Mouse (Mus musculus) thymus, postnatal 36 days (tissue): ENCODE data around the gene Cars.

Source experiments
- DNase-seq, 2 experiments: peaks; one replicate each; pipeline ENCODE4 v3.0.0; 2022; ENCODE audit warnings: mixed read lengths in 2 of 2

Gene Cars

GRCm38 (mm10) chr7:143510593-143511334, 89.1 kb downstream of the Cars start:
- no peak for DNase-seq

- DNase-seq, result no peak
These were observed 90.3 kb downstream of the Cars start for GRCm38 (mm10) chr7:143509566-143509965.
